Mouse (Mus musculus) E14TG2a.4 (cell line): Measurements from ENCODE around the gene Slc8a2.

Source experiments
- CTCF ChIP-seq: conservative IDR thresholded peaks from 2 replicates; pipeline ENCODE4 v1.5.1; 2014; ENCODE audit warnings: low read length
- NANOG ChIP-seq: IDR thresholded peaks from 2 replicates; pipeline ENCODE4 v1.6.1; 2014; ENCODE audit warnings: borderline replicate concordance, low read length, mixed read lengths
- POU5F1 ChIP-seq: IDR thresholded peaks from 2 replicates; pipeline ENCODE4 v1.6.1; 2014; ENCODE audit warnings: low read length, borderline replicate concordance

- no peak for TF ChIP-seq NANOG
- no peak for TF ChIP-seq CTCF
- TF ChIP-seq POU5F1, result no peak
Measured at GRCm38 (mm10) chr7:16128899-16129298, 727 bp upstream of the Slc8a2 start.
